Mouse (Mus musculus) MEL (cell line): Measurements from ENCODE around the gene Lpin1. TPM values are rescaled to one million over a fixed set of nuclear protein-coding genes. Genes with fewer than 3 reads are reported as not detected.

Experiments
- DNase-seq: peaks from one replicate; pipeline ENCODE4 v3.0.0; 2011; ENCODE audit warnings: low read depth, low spot score
- H3K27ac ChIP-seq: 2 replicates; pipeline ENCODE4 v1.5.1; 2012; ENCODE audit warnings: low read depth, mild to moderate bottlenecking, control low read depth, low read length, moderate library complexity; ENCODE audit not compliant: control insufficient read depth
- H3K27me3 ChIP-seq, 2 experiments: fragments of 150-350 bp in 1 of 2; sonication (generic) in 1 of 2; 2 replicates each; pipeline ENCODE4 v1.6.1; 2012; ENCODE audit warnings: low read length in 2 of 2, mild to moderate bottlenecking in 2 of 2, improper control_type of control experiment in 1 of 2, moderate library complexity in 1 of 2; ENCODE audit not compliant: insufficient read depth in 2 of 2, control insufficient read depth in 1 of 2
- H3K36me3 ChIP-seq, 2 experiments: 2 replicates each; pipeline ENCODE4 v1.6.1; 2012 to 2014; ENCODE audit warnings: low read length in 2 of 2, improper control_type of control experiment in 1 of 2, inconsistent platforms in 1 of 2, mild to moderate bottlenecking in 1 of 2; ENCODE audit not compliant: insufficient read depth in 2 of 2, control insufficient read depth in 1 of 2
- H3K4me1 ChIP-seq, 2 experiments: fragments of 150-350 bp in 1 of 2; sonication (generic) in 1 of 2; 2 replicates each; pipeline ENCODE4 v1.6.1; 2012; ENCODE audit warnings: low read length in 2 of 2, improper control_type of control experiment in 1 of 2, mild to moderate bottlenecking in 1 of 2; ENCODE audit not compliant: insufficient read depth in 2 of 2, control insufficient read depth in 1 of 2
- H3K4me3 ChIP-seq, 2 experiments: fragments of 150-350 bp in 1 of 2; sonication (generic) in 1 of 2; 2 replicates each; pipeline ENCODE4 v1.5.1; 2012; ENCODE audit warnings: low read depth in 2 of 2, low read length in 2 of 2, mild to moderate bottlenecking in 2 of 2, moderate library complexity in 2 of 2, control low read depth in 1 of 2, improper control_type of control experiment in 1 of 2; ENCODE audit not compliant: control insufficient read depth in 1 of 2, insufficient read depth in 1 of 2
- H3K79me2 ChIP-seq: 2 replicates; pipeline ENCODE4 v1.6.1; 2012; ENCODE audit warnings: mild to moderate bottlenecking, low read length, moderate library complexity; ENCODE audit not compliant: control insufficient read depth, poor library complexity, insufficient read depth
- H3K9ac ChIP-seq: 2 replicates; pipeline ENCODE4 v1.6.1; 2012; ENCODE audit warnings: low read depth, mild to moderate bottlenecking, control low read depth, low read length, moderate library complexity; ENCODE audit not compliant: control insufficient read depth, poor library complexity, severe bottlenecking
- H3K9me3 ChIP-seq: fragments of 150-350 bp; sonication (generic); replicated peaks from 2 replicates; pipeline ENCODE4 v1.6.1; 2012; ENCODE audit warnings: mild to moderate bottlenecking, low read length, improper control_type of control experiment, moderate library complexity; ENCODE audit not compliant: insufficient read depth
- CTCF ChIP-seq, 3 experiments: IDR thresholded peaks in 2 of 3; conservative IDR thresholded peaks in 1 of 3; 2 replicates each; pipeline ENCODE4 v1.5.1; 2011 to 2012; ENCODE audit warnings: low read length in 3 of 3, low read depth in 2 of 3, mild to moderate bottlenecking in 2 of 3, improper control_type of control experiment in 1 of 3, inconsistent platforms in 1 of 3, mixed read lengths in 1 of 3, moderate library complexity in 1 of 3; ENCODE audit not compliant: control insufficient read depth in 1 of 3, insufficient read depth in 1 of 3, poor library complexity in 1 of 3, severe bottlenecking in 1 of 3
- E2F4 ChIP-seq: IDR thresholded peaks from 2 replicates; pipeline ENCODE4 v1.6.1; 2011; ENCODE audit warnings: low read depth, low read length, improper control_type of control experiment, borderline replicate concordance
- ELF1 ChIP-seq: IDR thresholded peaks from 2 replicates; pipeline ENCODE4 v1.6.1; 2014; ENCODE audit warnings: low read depth, mild to moderate bottlenecking, inconsistent platforms, low read length, improper control_type of control experiment, moderate library complexity
- EP300 ChIP-seq, 2 experiments: IDR thresholded peaks; 2 replicates each; pipeline ENCODE4 v1.6.1; 2011; ENCODE audit warnings: improper control_type of control experiment in 2 of 2, low read length in 2 of 2, low read depth in 1 of 2, mild to moderate bottlenecking in 1 of 2
- GABPA ChIP-seq: IDR thresholded peaks from 2 replicates; pipeline ENCODE4 v1.6.1; 2012; ENCODE audit warnings: low read depth, mild to moderate bottlenecking, inconsistent platforms, low read length, improper control_type of control experiment, moderate library complexity
- JUND ChIP-seq: IDR thresholded peaks from 2 replicates; pipeline ENCODE4 v1.6.1; 2011; ENCODE audit warnings: low read depth, mild to moderate bottlenecking, improper control_type of control experiment, low read length
- MAFK ChIP-seq: IDR thresholded peaks from 2 replicates; pipeline ENCODE4 v1.6.1; 2011; ENCODE audit warnings: low read depth, mild to moderate bottlenecking, low read length, improper control_type of control experiment, borderline replicate concordance
- NELFE ChIP-seq: IDR thresholded peaks from 2 replicates; pipeline ENCODE4 v1.6.1; 2011; ENCODE audit warnings: low read depth, low read length, improper control_type of control experiment
- NRF1 ChIP-seq: IDR thresholded peaks from 2 replicates; pipeline ENCODE4 v1.6.1; 2014; ENCODE audit warnings: low read depth, mild to moderate bottlenecking, inconsistent platforms, low read length, improper control_type of control experiment, moderate library complexity; ENCODE audit not compliant: poor library complexity, insufficient read depth, severe bottlenecking
- POLR2A ChIP-seq, 2 experiments: IDR thresholded peaks; 2 replicates each; pipeline ENCODE4 v1.6.1; 2011 to 2012; ENCODE audit warnings: low read length in 2 of 2, mild to moderate bottlenecking in 2 of 2, control low read depth in 1 of 2, improper control_type of control experiment in 1 of 2, low read depth in 1 of 2, moderate library complexity in 1 of 2; ENCODE audit not compliant: control insufficient read depth in 1 of 2, insufficient read depth in 1 of 2, poor library complexity in 1 of 2
- POLR2AphosphoS2 ChIP-seq: IDR thresholded peaks from 2 replicates; pipeline ENCODE4 v1.6.1; 2011; ENCODE audit warnings: low read length, improper control_type of control experiment
- POLR2AphosphoS5 ChIP-seq: IDR thresholded peaks from 2 replicates; pipeline ENCODE4 v1.6.1; 2012; ENCODE audit warnings: low read depth, borderline replicate concordance, mild to moderate bottlenecking, inconsistent platforms, low read length, moderate library complexity, mixed read lengths
- RCOR1 ChIP-seq: IDR thresholded peaks from 2 replicates; pipeline ENCODE4 v1.6.1; 2012; ENCODE audit warnings: low read depth, mild to moderate bottlenecking, inconsistent platforms, low read length, improper control_type of control experiment
- SIN3A ChIP-seq: IDR thresholded peaks from 2 replicates; pipeline ENCODE4 v1.6.1; 2012; ENCODE audit warnings: low read length, improper control_type of control experiment, inconsistent platforms
- SMC3 ChIP-seq: IDR thresholded peaks from 2 replicates; pipeline ENCODE4 v1.6.1; 2011; ENCODE audit warnings: low read depth, low read length, improper control_type of control experiment
- TAL1 ChIP-seq: IDR thresholded peaks from 2 replicates; pipeline ENCODE4 v1.6.1; 2012; ENCODE audit warnings: mild to moderate bottlenecking, inconsistent platforms, low read length, moderate library complexity, mixed read lengths
- TCF12 ChIP-seq: IDR thresholded peaks from 2 replicates; pipeline ENCODE4 v1.6.1; 2014; ENCODE audit warnings: low read depth, mild to moderate bottlenecking, inconsistent platforms, low read length, improper control_type of control experiment, moderate library complexity
- ZKSCAN1 ChIP-seq: IDR thresholded peaks from 2 replicates; pipeline ENCODE4 v1.6.1; 2012; ENCODE audit warnings: low read depth, mild to moderate bottlenecking, inconsistent platforms, low read length, improper control_type of control experiment, moderate library complexity
- ZMIZ1 ChIP-seq: IDR thresholded peaks from 2 replicates; pipeline ENCODE4 v1.6.1; 2012; ENCODE audit warnings: low read depth, mild to moderate bottlenecking, inconsistent platforms, low read length, improper control_type of control experiment, moderate library complexity
- polyA plus RNA-seq, 2 experiments: library from polyadenylated mRNA; stranded (reverse) in 1 of 2; unstranded in 1 of 2; fragments of >175 nt in 1 of 2; fragments of >200 nt in 1 of 2; gene quantifications; 2 replicates each; pipeline versions ENCODE4 v1.2.1 to v1.2.4; 2012; ENCODE audit warnings: low replicate concordance in 2 of 2, low read depth in 1 of 2; ENCODE audit not compliant: insufficient read length in 2 of 2, insufficient read depth in 1 of 2, missing spikeins in 1 of 2
- total RNA-seq: library from RNA; depleted of rRNA; stranded (reverse); fragments of 300-350 nt; gene quantifications from 2 replicates; pipeline ENCODE4 v1.2.3, GENCODE M21; 2012

Lpin1 gene
- total and polyA plus RNA-seq, 3 experiments: 1.2 to 3.9 TPM; not detected in 1

DNA sequence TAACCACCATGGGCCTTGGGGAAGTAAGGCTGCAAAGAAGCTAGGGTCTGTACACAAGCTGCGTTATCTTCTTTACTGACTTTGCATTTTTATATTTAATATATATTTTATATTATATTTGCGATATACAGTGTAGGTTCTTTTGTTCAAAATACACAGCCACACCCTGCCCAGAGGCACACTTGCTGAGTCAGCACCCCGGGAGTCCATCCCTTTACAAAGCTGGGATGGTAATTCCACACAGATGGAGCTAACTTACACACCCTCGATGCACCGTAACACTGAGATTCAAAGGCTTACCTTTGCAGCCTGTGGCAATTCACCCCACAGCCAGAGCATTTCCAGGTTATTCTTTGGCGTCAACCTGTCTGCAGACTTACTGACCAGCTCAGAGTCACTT lies 42.7 kb downstream of the Lpin1 start:
- peaks cover 0 to 9% of the 10 kb centered on the region in 2 experiments; a peak in 2 of 4 replicates for H3K36me3 ChIP-seq
- peaks cover 0 to 11% of the 10 kb centered on the region in 2 experiments; a peak in 2 of 4 replicates for H3K4me1 ChIP-seq
- H3K27me3 ChIP-seq: no peaks in the 10 kb centered on the region
- H3K79me2 ChIP-seq: no peaks in the 10 kb centered on the region
- DNase-seq: no peak
- H3K27ac ChIP-seq: no peak overlapping the region
- H3K9ac ChIP-seq: no peak overlapping the region
- H3K9me3 ChIP-seq: no peaks in the 10 kb centered on the region
- no peak overlapping the region for H3K4me3 ChIP-seq
- TF ChIP-seq MAFK (peak; percentile 76; the same call in 1 of the 2 replicates), POLR2AphosphoS5 (no peak)

DNA sequence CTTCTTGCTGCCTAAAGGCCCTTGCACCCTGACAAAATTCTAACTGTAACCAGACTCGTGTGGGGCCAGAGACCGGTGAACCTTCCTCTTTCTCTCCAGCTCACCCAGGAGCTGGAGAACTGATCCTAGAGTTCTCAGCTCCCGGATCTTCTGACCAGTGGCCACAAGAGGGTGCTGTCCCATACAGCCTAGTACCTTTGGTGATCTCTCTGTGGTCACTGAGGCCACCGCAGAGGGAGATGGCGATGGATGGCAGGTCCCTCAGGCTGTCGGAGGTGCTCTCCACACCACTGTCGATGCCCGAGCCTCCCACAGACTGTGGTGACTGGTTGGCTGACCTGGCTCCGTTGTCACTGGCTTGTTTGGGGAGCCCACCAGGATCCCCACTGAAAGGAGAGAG lies 47.3 kb downstream of the Lpin1 start:
- Histone ChIP-seq H3K4me1 (no peaks in the 10 kb centered on the region), H3K9ac (no peak overlapping the region), H3K9me3 (no peaks in the 10 kb centered on the region), H3K4me3 (no peak overlapping the region), H3K36me3 (no peaks in the 10 kb centered on the region), H3K27ac (no peak overlapping the region), H3K79me2 (no peaks in the 10 kb centered on the region), H3K27me3 (no peaks in the 10 kb centered on the region)
- TF ChIP-seq TAL1 (no peak), TCF12 (no peak), ZMIZ1 (no peak), CTCF (IDR thresholded peaks at IDR 0.05 in 2 of 3, conservative IDR thresholded peaks at IDR 0.05 in 1 of 3; ENCODE audit: control insufficient read depth in 1 of 3, insufficient read depth in 1 of 3, low read depth in 2 of 3, low read length in 3 of 3, poor library complexity in 1 of 3, severe bottlenecking in 1 of 3) (peak; percentile 36 to 52 (median 45); a peak in 5 of 6 replicates), SMC3 (peak; percentile 26), ZKSCAN1 (no peak)
- peak; percentile 24 for DNase-seq

DNA sequence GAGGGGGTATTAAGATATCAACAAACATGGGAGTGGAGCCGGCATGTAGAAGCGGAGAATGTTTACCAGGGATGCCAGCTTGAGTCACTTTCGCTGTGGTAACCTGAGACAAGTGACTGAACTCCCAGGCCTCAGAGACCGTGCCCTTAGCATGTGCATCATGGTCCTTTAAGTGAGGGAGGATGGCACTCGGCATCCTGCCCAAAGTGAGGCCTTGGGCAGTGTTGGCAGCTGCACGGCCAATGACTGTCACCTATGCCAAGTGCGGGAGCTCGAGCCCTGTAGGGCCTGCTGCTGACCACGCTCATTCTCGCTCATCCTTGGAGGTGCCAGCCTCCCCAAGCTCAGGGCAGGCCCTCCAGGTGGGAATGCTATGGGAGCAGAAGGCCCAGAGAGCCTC lies 48.1 kb downstream of the Lpin1 start:
- no peak for DNase-seq
- H3K27me3 ChIP-seq: no peaks in the 10 kb centered on the region
- H3K4me3 ChIP-seq: no peak overlapping the region
- TF ChIP-seq GABPA (no peak), RCOR1 (no peak), SIN3A (no peak), EP300 (IDR thresholded peaks at IDR 0.05; ENCODE audit: low read depth in 1 of 2, low read length in 2 of 2) (no peak), JUND (no peak), NRF1 (no peak), POLR2AphosphoS2 (no peak), NELFE (no peak), POLR2A (IDR thresholded peaks at IDR 0.05; ENCODE audit: control insufficient read depth in 1 of 2, insufficient read depth in 1 of 2, low read depth in 1 of 2, low read length in 2 of 2, poor library complexity in 1 of 2) (no peak), E2F4 (no peak), POLR2AphosphoS5 (no peak), ELF1 (no peak)
- H3K36me3 ChIP-seq: no peaks in the 10 kb centered on the region
- H3K79me2 ChIP-seq: no peaks in the 10 kb centered on the region
- H3K9me3 ChIP-seq: no peaks in the 10 kb centered on the region
- H3K9ac ChIP-seq: no peak overlapping the region
- no peak overlapping the region for H3K27ac ChIP-seq
- H3K4me1 ChIP-seq: no peaks in the 10 kb centered on the region
